Mouse (Mus musculus) midbrain, embryonic 14.5 days (tissue): ENCODE results near the gene Ext2. TPM values are rescaled to one million over a fixed set of nuclear protein-coding genes. Genes with fewer than 3 reads are reported as not detected.

Experiments
- ATAC-seq: fragments of 200-750 bp; cut with Nextera tagmentation; 2 replicates; pipeline ENCODE4 v1.8.0; 2017; ENCODE audit warnings: moderate number of reproducible peaks, moderate library complexity; ENCODE audit not compliant: low FRiP score, low TSS enrichment
- DNase-seq: peaks from one replicate; pipeline ENCODE4 v3.0.0-alpha.2; 2015
- H3K27ac ChIP-seq: fragments of 300-500 bp; sonication (generic); replicated peaks from 2 replicates; pipeline ENCODE4 v1.5.1; 2014; ENCODE audit warnings: mild to moderate bottlenecking, low read depth, low read length, moderate library complexity
- H3K27me3 ChIP-seq: fragments of 300-500 bp; sonication (generic); 2 replicates; pipeline ENCODE4 v1.6.1; 2014; ENCODE audit warnings: low read length, control low read depth, mixed read lengths; ENCODE audit not compliant: control insufficient read depth, insufficient read depth
- H3K36me3 ChIP-seq: fragments of 300-500 bp; sonication (generic); 2 replicates; pipeline ENCODE4 v1.6.1; 2014; ENCODE audit warnings: low read length, control low read depth; ENCODE audit not compliant: control insufficient read depth, insufficient read depth
- H3K4me1 ChIP-seq: fragments of 300-500 bp; sonication (generic); 2 replicates; pipeline ENCODE4 v1.6.1; 2014; ENCODE audit warnings: mild to moderate bottlenecking, antibody characterized with exemption, low read length, control low read depth; ENCODE audit not compliant: control insufficient read depth, insufficient read depth
- H3K4me2 ChIP-seq: fragments of 300-500 bp; sonication (generic); 2 replicates; pipeline ENCODE4 v1.6.1; 2014; ENCODE audit warnings: mild to moderate bottlenecking, low read length, moderate library complexity
- H3K4me3 ChIP-seq: fragments of 300-500 bp; sonication (generic); replicated peaks from 2 replicates; pipeline ENCODE4 v1.5.1; 2014; ENCODE audit warnings: low read depth, low read length
- H3K9ac ChIP-seq: fragments of 300-500 bp; sonication (generic); replicated peaks from 2 replicates; pipeline ENCODE4 v1.6.1; 2014; ENCODE audit warnings: mild to moderate bottlenecking, low read length, moderate library complexity
- H3K9me3 ChIP-seq: fragments of 300-500 bp; sonication (generic); 2 replicates; pipeline ENCODE4 v1.6.1; 2016; ENCODE audit warnings: low read length, control low read depth, mixed read lengths; ENCODE audit not compliant: control insufficient read depth
- WGBS: fragments of 180-500 bp; shearing (Covaris S2); extraction: QIAGEN DNeasy Blood & Tissue Kit; methylation state at CpG from one replicate; pipeline ENCODE4 v1.1.7; 2014; 5-methylcytosine and 5-hydroxymethylcytosine counted together
- polyA plus RNA-seq: library from polyadenylated mRNA; unstranded; fragments of >200 nt; fragmentation: Nextera tagmentation; extraction: Ambion mirVana; gene quantifications from 2 replicates; pipeline ENCODE4 v1.2.1, GENCODE M21; 2014

The Ext2 gene
- polyA plus RNA-seq, 1 experiment from 2014 or later, result 69.9 TPM

GRCm38 (mm10) chr2:93765721-93766120 lies 56.6 kb downstream of the Ext2 start:
- H3K27ac ChIP-seq, result no peak overlapping the region
- no peaks in the 10 kb centered on the region for H3K27me3 ChIP-seq
- H3K9ac ChIP-seq, result no peak overlapping the region
- H3K4me1 ChIP-seq, result no peaks in the 10 kb centered on the region
- DNase-seq, result no peak
- H3K4me2 ChIP-seq, result no peak overlapping the region
- H3K36me3 ChIP-seq, result peaks cover 23% of the 10 kb centered on the region
- no peak overlapping the region for H3K4me3 ChIP-seq
- no peak for ATAC-seq
- no peaks in the 10 kb centered on the region for H3K9me3 ChIP-seq
- WGBS, result 84% methylated on average over 5 of the region's 5 CpGs

- Histone ChIP-seq H3K4me1 (no peaks in the 10 kb centered on the region), H3K9me3 (no peaks in the 10 kb centered on the region), H3K4me3 (no peak overlapping the region), H3K36me3 (peaks cover 29% of the 10 kb centered on the region), H3K9ac (no peak overlapping the region), H3K4me2 (no peak overlapping the region), H3K27me3 (no peaks in the 10 kb centered on the region), H3K27ac (no peak overlapping the region)
- WGBS, result 96% methylated on average over 3 of the region's 3 CpGs
- DNase-seq (no peak), ATAC-seq (no peak)
These were observed 58.2 kb downstream of the Ext2 start for GRCm38 (mm10) chr2:93764211-93764610.

GRCm38 (mm10) chr2:93760389-93760788 lies 62.0 kb downstream of the Ext2 start:
- ATAC-seq (no peak), DNase-seq (no peak)
- Histone ChIP-seq H3K27ac (no peak overlapping the region), H3K4me2 (no peak overlapping the region), H3K36me3 (peaks cover 23% of the 10 kb centered on the region), H3K9me3 (no peaks in the 10 kb centered on the region), H3K4me3 (no peak overlapping the region), H3K27me3 (no peaks in the 10 kb centered on the region), H3K4me1 (no peaks in the 10 kb centered on the region), H3K9ac (no peak overlapping the region)
- 84% methylated on average over 3 of the region's 3 CpGs for WGBS

- no peaks in the 10 kb centered on the region for H3K9me3 ChIP-seq
- H3K4me3 ChIP-seq, result no peak overlapping the region
- H3K36me3 ChIP-seq, result peaks cover 23% of the 10 kb centered on the region
- DNase-seq (no peak), ATAC-seq (no peak)
- H3K27ac ChIP-seq, result no peak overlapping the region
- H3K4me1 ChIP-seq, result no peaks in the 10 kb centered on the region
- WGBS, result 68% methylated on average over 7 of the region's 7 CpGs
- H3K4me2 ChIP-seq, result no peak overlapping the region
- no peak overlapping the region for H3K9ac ChIP-seq
- H3K27me3 ChIP-seq, result no peaks in the 10 kb centered on the region
These were observed 63.2 kb downstream of the Ext2 start for GRCm38 (mm10) chr2:93759173-93759572.

- Histone ChIP-seq H3K36me3 (peaks cover 23% of the 10 kb centered on the region), H3K27me3 (no peaks in the 10 kb centered on the region), H3K4me3 (no peak overlapping the region), H3K27ac (no peak overlapping the region), H3K9ac (no peak overlapping the region), H3K9me3 (no peaks in the 10 kb centered on the region), H3K4me1 (no peaks in the 10 kb centered on the region), H3K4me2 (no peak overlapping the region)
- DNase-seq, result no peak
- 77% methylated on average over 6 of the region's 6 CpGs for WGBS
- no peak for ATAC-seq
These were observed 64.1 kb downstream of the Ext2 start for GRCm38 (mm10) chr2:93758298-93758697.

- ATAC-seq (no peak), DNase-seq (no peak)
- H3K9ac ChIP-seq, result no peak overlapping the region
- no peak overlapping the region for H3K4me2 ChIP-seq
- H3K36me3 ChIP-seq, result no peaks in the 10 kb centered on the region
- no peak overlapping the region for H3K27ac ChIP-seq
- no peaks in the 10 kb centered on the region for H3K27me3 ChIP-seq
- H3K4me1 ChIP-seq, result no peaks in the 10 kb centered on the region
- WGBS, result 82% methylated on average over 2 of the region's 2 CpGs
- H3K9me3 ChIP-seq, result no peaks in the 10 kb centered on the region
- no peak overlapping the region for H3K4me3 ChIP-seq
These were observed 68.0 kb downstream of the Ext2 start for GRCm38 (mm10) chr2:93754366-93754765.

- no peak for DNase-seq
- 64% methylated on average over 6 of the region's 6 CpGs for WGBS
These were observed 69.1 kb downstream of the Ext2 start for GRCm38 (mm10) chr2:93753147-93753758.

GRCm38 (mm10) chr2:93749709-93750108 lies 72.7 kb downstream of the Ext2 start:
- Histone ChIP-seq H3K4me1 (peaks cover 12% of the 10 kb centered on the region), H3K27me3 (no peaks in the 10 kb centered on the region), H3K4me3 (no peak overlapping the region), H3K9ac (no peak overlapping the region), H3K27ac (no peak overlapping the region), H3K9me3 (no peaks in the 10 kb centered on the region), H3K4me2 (no peak overlapping the region), H3K36me3 (no peaks in the 10 kb centered on the region)
- DNase-seq (no peak), ATAC-seq (no peak)
- 91% methylated on average over 4 of the region's 4 CpGs for WGBS

More at GRCm38 (mm10) chr2:93753147-93753758, 69.1 kb downstream of the Ext2 start:
- Histone ChIP-seq H3K4me2 (no peak overlapping the region), H3K4me3 (no peak overlapping the region), H3K27ac (no peak overlapping the region), H3K9ac (no peak overlapping the region), H3K9me3 (no peaks in the 10 kb centered on the region), H3K36me3 (no peaks in the 10 kb centered on the region), H3K4me1 (no peaks in the 10 kb centered on the region), H3K27me3 (no peaks in the 10 kb centered on the region)
- ATAC-seq, result no peak

- ATAC-seq, result no peak
- Histone ChIP-seq H3K9ac (no peak overlapping the region), H3K4me3 (no peak overlapping the region), H3K27ac (no peak overlapping the region), H3K4me1 (peaks cover 22% of the 10 kb centered on the region), H3K4me2 (no peak overlapping the region), H3K36me3 (no peaks in the 10 kb centered on the region), H3K9me3 (no peaks in the 10 kb centered on the region), H3K27me3 (no peaks in the 10 kb centered on the region)
- no peak for DNase-seq
- WGBS, result 98% methylated on average over 5 of the region's 5 CpGs
These were observed 74.7 kb downstream of the Ext2 start for GRCm38 (mm10) chr2:93747538-93748126.
